Mouse (Mus musculus): ENCODE results near the gene Ddx39b. TPM values are rescaled to one million over a fixed set of nuclear protein-coding genes. Genes with fewer than 3 reads are reported as not detected.

The Ddx39b gene
- polyA plus RNA-seq, 1 experiment from 2014 or later: 334 TPM

Small RNA genes lying within 50 kb of the gene (microRNA-seq; reads per million reads assigned to microRNA genes)
- gene Mir6973a (not detected), gene Mir6974 (not detected), gene Mir6975 (0.69 reads per million), gene Mir8094 (0.52 reads per million)

Other genes starting within 250 kb of the Ddx39b start
- 57.8 and 83.6 TPM in 2 replicates for gene Vars, start 240.8 kb upstream of the Ddx39b start, polyA plus RNA-seq (2015; fragmentation: Nextera tagmentation; extraction: Ambion mirVana)
- gene Vwa7, start 225.2 kb upstream of the Ddx39b start, polyA plus RNA-seq (2015; fragmentation: Nextera tagmentation; extraction: Ambion mirVana): 0.19 and 0.34 TPM in 2 replicates
- 1.8 and 6.2 TPM in 2 replicates for gene Sapcd1, start 213.7 kb upstream of the Ddx39b start, polyA plus RNA-seq (2015; fragmentation: Nextera tagmentation; extraction: Ambion mirVana)
- gene Msh5, start 195.0 kb upstream of the Ddx39b start, polyA plus RNA-seq (2015; fragmentation: Nextera tagmentation; extraction: Ambion mirVana): 2.0 and 3.3 TPM in 2 replicates
- 76.6 and 156 TPM in 2 replicates for gene Clic1, start 191.8 kb upstream of the Ddx39b start, polyA plus RNA-seq (2015; fragmentation: Nextera tagmentation; extraction: Ambion mirVana)
- 244 and 261 TPM in 2 replicates for gene Ddah2, start 182.7 kb upstream of the Ddx39b start, polyA plus RNA-seq (2015; fragmentation: Nextera tagmentation; extraction: Ambion mirVana)
- 0.19 TPM in 1 of 2 replicates, not detected in the other for gene Ly6g6c, start 176.4 kb upstream of the Ddx39b start, polyA plus RNA-seq (2015; fragmentation: Nextera tagmentation; extraction: Ambion mirVana)
- gene Mpig6b, start 175.6 kb upstream of the Ddx39b start, polyA plus RNA-seq (2015; fragmentation: Nextera tagmentation; extraction: Ambion mirVana): 0.17 and 0.24 TPM in 2 replicates
- gene Ly6g6e, start 164.8 kb upstream of the Ddx39b start, polyA plus RNA-seq (2015; fragmentation: Nextera tagmentation; extraction: Ambion mirVana): 0.65 and 1.3 TPM in 2 replicates
- gene Ly6g6d, start 163.7 kb upstream of the Ddx39b start, polyA plus RNA-seq (2015; fragmentation: Nextera tagmentation; extraction: Ambion mirVana): 0.74 and 2.8 TPM in 2 replicates
- gene Ly6g6f, start 156.1 kb upstream of the Ddx39b start, polyA plus RNA-seq (2015; fragmentation: Nextera tagmentation; extraction: Ambion mirVana): 0.32 TPM in 1 of 2 replicates, not detected in the other
- gene Abhd16a, start 152.5 kb upstream of the Ddx39b start, polyA plus RNA-seq (2015; fragmentation: Nextera tagmentation; extraction: Ambion mirVana): 110 TPM in 2 replicates
- gene Ly6g5c, start 133.5 kb upstream of the Ddx39b start, polyA plus RNA-seq (2015; fragmentation: Nextera tagmentation; extraction: Ambion mirVana): not detected in 2 replicates
- gene Ly6g5b, start 126.3 kb upstream of the Ddx39b start, polyA plus RNA-seq (2015; fragmentation: Nextera tagmentation; extraction: Ambion mirVana): 1.0 and 1.5 TPM in 2 replicates
- 22.4 and 22.8 TPM in 2 replicates for gene Gpank1, start 120.3 kb upstream of the Ddx39b start, polyA plus RNA-seq (2015; fragmentation: Nextera tagmentation; extraction: Ambion mirVana)
- 312 and 350 TPM in 2 replicates for gene Csnk2b, start 119.7 kb upstream of the Ddx39b start, polyA plus RNA-seq (2015; fragmentation: Nextera tagmentation; extraction: Ambion mirVana)
- gene D17H6S53E, start 115.4 kb upstream of the Ddx39b start, polyA plus RNA-seq (2015; fragmentation: Nextera tagmentation; extraction: Ambion mirVana): 9.5 and 10.6 TPM in 2 replicates
- 0.20 and 0.84 TPM in 2 replicates for gene Apom, start 109.7 kb upstream of the Ddx39b start, polyA plus RNA-seq (2015; fragmentation: Nextera tagmentation; extraction: Ambion mirVana)
- gene Bag6, start 106.6 kb upstream of the Ddx39b start, polyA plus RNA-seq (2015; fragmentation: Nextera tagmentation; extraction: Ambion mirVana): 54.7 and 62.7 TPM in 2 replicates
- gene Prrc2a, start 76.8 kb upstream of the Ddx39b start, polyA plus RNA-seq (2015; fragmentation: Nextera tagmentation; extraction: Ambion mirVana): 155 TPM in 2 replicates
- 12.1 and 12.3 TPM in 2 replicates for gene Aif1, start 65.7 kb upstream of the Ddx39b start, polyA plus RNA-seq (2015; fragmentation: Nextera tagmentation; extraction: Ambion mirVana)
- 8.3 and 12.1 TPM in 2 replicates for gene Lst1, start 53.3 kb upstream of the Ddx39b start, polyA plus RNA-seq (2015; fragmentation: Nextera tagmentation; extraction: Ambion mirVana)
- gene Ltb, start 47.3 kb upstream of the Ddx39b start, polyA plus RNA-seq (2015; fragmentation: Nextera tagmentation; extraction: Ambion mirVana): 0.63 and 7.3 TPM in 2 replicates
- gene Tnf, start 39.7 kb upstream of the Ddx39b start, polyA plus RNA-seq (2015; fragmentation: Nextera tagmentation; extraction: Ambion mirVana): 0.09 and 0.28 TPM in 2 replicates
- gene Lta, start 36.4 kb upstream of the Ddx39b start, polyA plus RNA-seq (2015; fragmentation: Nextera tagmentation; extraction: Ambion mirVana): 0.75 and 0.77 TPM in 2 replicates
- gene Gm16181, start 20.9 kb upstream of the Ddx39b start, polyA plus RNA-seq (2015; fragmentation: Nextera tagmentation; extraction: Ambion mirVana): 0.40 TPM in 1 of 2 replicates, not detected in the other
- 116 and 126 TPM in 2 replicates for gene Atp6v1g2, start 8.1 kb upstream of the Ddx39b start, polyA plus RNA-seq (2015; fragmentation: Nextera tagmentation; extraction: Ambion mirVana)
- gene Nfkbil1, start 6.0 kb upstream of the Ddx39b start, polyA plus RNA-seq (2015; fragmentation: Nextera tagmentation; extraction: Ambion mirVana): 11.2 and 12.1 TPM in 2 replicates
- gene H2-D1, start 21.0 kb downstream of the Ddx39b start, polyA plus RNA-seq (2015; fragmentation: Nextera tagmentation; extraction: Ambion mirVana): 143 and 196 TPM in 2 replicates
- 0.09 and 0.14 TPM in 2 replicates for gene H2-Q1, start 78.7 kb downstream of the Ddx39b start, polyA plus RNA-seq (2015; fragmentation: Nextera tagmentation; extraction: Ambion mirVana)
- gene H2-Q2, start 100.5 kb downstream of the Ddx39b start, polyA plus RNA-seq (2015; fragmentation: Nextera tagmentation; extraction: Ambion mirVana): 3.1 and 3.9 TPM in 2 replicates
- 1.7 and 3.7 TPM in 2 replicates for gene H2-Q4, start 137.9 kb downstream of the Ddx39b start, polyA plus RNA-seq (2015; fragmentation: Nextera tagmentation; extraction: Ambion mirVana)
- 0.95 and 3.7 TPM in 2 replicates for gene H2-Q6, start 183.1 kb downstream of the Ddx39b start, polyA plus RNA-seq (2015; fragmentation: Nextera tagmentation; extraction: Ambion mirVana)
- 5.6 and 12.6 TPM in 2 replicates for gene H2-Q7, start 197.4 kb downstream of the Ddx39b start, polyA plus RNA-seq (2015; fragmentation: Nextera tagmentation; extraction: Ambion mirVana)
- gene H2-Q10, start 228.3 kb downstream of the Ddx39b start, polyA plus RNA-seq (2015; fragmentation: Nextera tagmentation; extraction: Ambion mirVana): 0.36 and 0.79 TPM in 2 replicates

Measured in neural tube, embryonic 15.5 days (tissue).